Mouse (Mus musculus) olfactory bulb, adult 2 months (tissue): ENCODE results near the gene Prkn.

Experiments used
- CTCF ChIP-seq: fragments of 200-500 bp; IDR thresholded peaks from 2 replicates; pipeline ENCODE4 v1.5.1; 2012; ENCODE audit warnings: low read depth, mild to moderate bottlenecking, low read length, moderate library complexity; ENCODE audit not compliant: insufficient read depth
- POLR2A ChIP-seq: fragments of 200-500 bp; IDR thresholded peaks from 2 replicates; pipeline ENCODE4 v1.6.1; 2012; ENCODE audit warnings: mild to moderate bottlenecking, low read depth, low read length, moderate library complexity; ENCODE audit not compliant: insufficient read depth

- TF ChIP-seq CTCF (no peak), POLR2A (no peak)
Observed at GRCm38 (mm10) chr17:11617552-11617951, 777.4 kb downstream of the Prkn start.
